Mouse (Mus musculus) retina, embryonic 14.5 days (tissue): ENCODE measurements at regions not wholly inside any gene's neighbourhood (a gene's known extent, or its start where the extent isn't known, plus 50 kb on each side); places are given as distances from the start of the nearest gene placed in this dataset.

ENCODE experiments used
- DNase-seq: peaks from one replicate; pipeline ENCODE4 v3.0.0-alpha.2; 2015; ENCODE audit warnings: low spot score

DNA sequence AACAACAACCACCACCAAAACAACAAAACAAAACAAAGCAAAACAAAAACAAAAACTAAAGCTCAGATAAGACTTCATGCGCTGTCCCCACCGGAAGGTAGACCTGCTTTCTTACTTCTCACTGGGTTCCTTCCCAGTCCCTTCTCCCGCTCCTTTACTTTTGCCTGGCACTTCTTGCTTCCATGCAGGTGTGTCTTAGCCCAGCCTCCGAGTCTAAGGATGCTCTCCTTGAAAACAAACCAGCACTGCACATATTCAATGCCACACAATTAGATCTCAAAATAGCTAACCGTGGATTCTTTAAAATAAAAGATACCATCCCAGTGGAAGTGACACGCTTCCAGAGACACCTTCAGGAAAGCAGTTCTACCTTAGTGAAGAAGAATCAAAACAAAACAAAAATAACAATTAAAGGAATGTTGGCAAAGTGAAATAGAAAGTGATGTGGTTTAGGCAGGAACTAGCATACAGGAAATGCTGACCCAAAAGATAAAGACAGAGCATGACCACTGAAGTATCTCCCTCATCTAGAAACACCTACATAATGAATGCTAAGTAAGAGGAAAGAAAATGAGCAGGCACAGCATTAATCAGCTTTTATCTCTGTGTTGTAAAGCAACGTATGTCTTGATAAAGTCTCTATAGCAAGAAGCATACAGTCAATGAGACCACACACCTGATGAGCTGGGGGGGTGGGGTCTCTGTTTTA is 358.5 kb upstream of the Id2 start:
- no peak for DNase-seq

DNA sequence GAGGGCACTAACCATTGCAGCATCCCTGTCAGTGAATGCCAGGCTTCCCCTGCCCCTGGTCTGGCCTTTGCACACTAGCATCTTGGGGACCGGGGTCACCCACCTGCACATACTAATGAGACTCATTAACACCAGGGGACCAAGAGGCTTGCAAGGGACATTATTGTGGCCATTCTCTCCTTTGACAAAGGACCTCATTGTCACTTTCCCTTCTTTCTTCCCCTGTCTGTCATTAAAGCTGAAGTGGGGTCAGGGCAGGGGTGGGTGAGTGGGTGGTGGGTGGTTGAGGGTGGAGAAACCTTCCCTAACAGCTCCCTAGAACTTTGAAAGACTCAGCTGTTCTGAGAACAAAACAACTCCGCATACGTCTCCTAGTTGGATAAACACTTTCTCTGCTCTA is 356.4 kb upstream of the Id2 start:
- DNase-seq, result peak; percentile 65

DNA sequence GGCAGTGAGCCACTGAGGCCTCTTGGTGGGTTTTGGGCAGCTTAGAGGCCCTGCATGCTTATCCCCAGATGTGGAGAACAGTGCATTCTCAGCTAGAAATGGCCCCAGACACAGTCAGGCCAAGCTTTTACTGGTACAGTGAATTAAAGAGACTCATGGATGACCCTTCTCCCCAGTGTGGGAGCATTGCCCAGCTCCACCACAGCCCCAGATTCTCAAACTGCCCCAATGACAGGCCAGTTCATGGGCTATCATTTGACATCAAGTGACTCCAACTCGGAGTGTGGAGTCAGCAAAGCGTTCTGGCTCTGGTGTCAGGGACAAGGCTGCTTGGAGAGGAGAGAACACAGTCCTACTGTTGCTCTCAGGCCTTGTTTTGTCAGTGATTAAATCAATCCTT is 354.2 kb upstream of the Id2 start:
- DNase-seq, result no peak

DNA sequence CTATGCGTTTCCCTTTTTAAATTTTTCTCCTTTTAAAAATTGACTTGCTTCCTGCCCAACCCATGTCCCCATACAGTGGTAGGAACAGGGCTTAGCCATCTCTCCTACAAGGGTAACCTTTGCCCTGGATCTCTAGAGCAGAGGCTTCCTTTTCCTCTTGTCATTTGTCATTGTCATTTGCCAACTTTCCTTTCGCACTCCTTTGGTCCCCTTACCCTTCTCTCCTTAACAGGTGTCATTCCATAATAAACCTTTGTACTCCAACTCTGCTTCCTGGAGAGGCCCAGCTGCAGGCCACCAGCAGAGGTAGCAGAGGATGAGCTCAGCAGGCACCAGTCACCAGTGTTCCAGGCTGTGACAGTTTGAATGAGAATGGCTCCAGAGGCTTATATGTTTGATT is 347.4 kb upstream of the Id2 start:
- no peak for DNase-seq

DNA sequence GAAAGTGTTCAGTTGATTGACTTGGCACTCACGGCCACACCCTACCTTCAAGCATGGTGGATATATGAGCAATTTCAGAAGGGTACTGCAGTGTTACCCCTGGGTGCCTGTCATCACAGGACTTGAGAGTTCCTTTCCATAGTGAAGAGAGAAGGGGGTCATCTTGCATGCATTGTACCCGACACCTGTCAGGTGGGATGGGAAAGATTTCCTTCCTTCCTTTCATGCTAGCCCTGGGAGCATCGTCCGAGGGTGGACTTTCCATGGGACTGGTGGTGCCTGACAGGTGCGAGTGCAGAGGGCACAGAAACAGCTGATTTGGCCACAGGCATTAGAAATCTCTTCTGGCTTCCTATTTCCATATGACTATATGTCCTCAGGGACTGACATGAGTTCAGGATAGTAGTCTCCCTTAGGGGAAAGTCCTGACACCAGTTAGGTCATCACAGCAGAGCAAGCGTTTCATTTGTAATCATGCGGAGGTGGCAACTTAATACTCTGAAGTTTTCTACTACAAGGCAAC is 342.1 kb upstream of the Id2 start:
- DNase-seq, result no peak

DNA sequence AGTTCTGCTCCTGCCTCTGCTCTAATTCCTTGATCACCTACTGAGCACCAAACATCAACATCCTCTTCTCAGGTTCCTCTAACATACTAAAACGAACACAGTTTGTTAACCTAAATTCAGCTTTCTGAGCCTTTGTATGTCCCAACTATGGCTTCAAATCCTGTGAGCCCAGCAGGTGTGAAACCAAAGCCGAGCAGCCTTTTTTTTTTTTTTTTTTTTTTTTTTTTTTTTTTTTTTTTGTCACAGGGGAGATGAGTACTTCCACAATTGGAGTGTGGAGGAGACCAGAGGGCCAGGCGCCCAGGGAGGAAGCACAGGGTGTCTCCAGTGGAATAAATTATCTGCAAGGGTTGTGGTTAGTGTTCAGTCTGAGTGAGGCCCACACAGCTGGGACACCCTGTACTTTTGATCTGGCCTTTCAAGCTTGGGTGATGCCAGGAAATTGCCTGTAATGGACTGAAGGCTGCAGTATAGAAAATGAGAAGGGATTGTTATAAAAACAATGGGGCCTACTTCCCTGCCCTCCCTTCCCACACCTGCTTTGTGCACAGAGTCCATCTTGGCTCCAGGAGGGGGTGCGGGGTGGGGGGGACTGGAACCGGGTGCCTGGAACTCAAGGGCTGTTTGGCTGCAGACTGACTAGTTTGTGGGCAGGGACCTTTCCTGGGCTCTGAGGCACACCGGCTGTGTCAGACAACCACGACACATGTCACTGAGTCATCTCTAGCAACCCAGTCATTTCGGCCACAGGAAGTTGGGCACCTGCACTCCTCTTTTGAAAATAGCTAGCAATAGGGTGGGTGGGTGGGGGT is 341.5 kb upstream of the Id2 start:
- no peak for DNase-seq

DNA sequence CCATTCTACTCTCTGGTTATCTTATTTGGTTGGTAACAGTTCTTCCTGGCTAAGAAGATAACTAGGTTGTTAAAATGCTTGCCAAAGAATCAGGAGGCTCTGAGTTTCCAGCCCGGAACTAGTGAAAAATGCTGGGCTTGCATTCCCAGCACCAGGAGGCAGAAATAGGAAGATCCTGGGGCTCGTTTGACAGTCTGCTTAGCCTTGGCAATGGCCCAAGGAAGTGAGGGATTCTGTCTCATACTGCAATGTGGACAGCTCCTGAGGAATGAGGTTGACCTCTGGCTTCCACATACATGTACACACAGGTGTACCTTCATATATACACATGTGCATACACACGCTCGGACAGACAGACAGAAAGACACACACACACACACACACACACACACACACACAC is 340.6 kb upstream of the Id2 start:
- no peak for DNase-seq

DNA sequence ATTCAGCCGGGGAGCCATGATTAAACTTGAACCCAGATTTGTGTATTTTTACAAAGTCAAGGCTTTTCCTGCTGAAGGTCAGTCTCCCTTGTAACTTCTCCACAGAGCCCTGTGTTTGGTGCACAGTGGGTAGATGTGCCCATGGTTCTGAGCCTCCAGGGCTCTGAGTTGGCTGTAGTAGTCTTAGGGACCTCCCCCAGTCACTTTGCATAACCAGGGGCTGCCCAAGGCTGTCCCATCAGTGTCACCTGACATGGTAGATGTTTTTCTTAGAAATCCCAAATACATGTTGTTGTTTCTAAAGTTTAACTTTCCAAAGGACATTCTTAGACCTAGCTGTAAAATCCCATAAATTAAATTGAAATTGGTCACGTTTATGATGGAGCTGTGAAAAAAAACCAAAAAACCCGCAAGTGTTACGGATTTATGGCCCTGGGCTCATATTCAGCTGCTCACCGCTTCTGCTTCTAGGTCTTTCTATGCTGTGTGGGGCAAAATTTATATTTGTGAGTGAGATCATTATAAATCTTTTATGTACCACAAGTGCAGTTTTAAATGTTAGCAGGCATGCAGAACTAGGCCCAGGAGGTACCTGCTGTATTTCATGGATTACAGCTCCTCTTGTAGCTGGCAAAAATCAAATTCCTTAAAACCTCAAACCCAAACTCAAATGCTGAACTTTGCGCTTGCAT is 339.4 kb upstream of the Id2 start:
- no peak for DNase-seq

DNA sequence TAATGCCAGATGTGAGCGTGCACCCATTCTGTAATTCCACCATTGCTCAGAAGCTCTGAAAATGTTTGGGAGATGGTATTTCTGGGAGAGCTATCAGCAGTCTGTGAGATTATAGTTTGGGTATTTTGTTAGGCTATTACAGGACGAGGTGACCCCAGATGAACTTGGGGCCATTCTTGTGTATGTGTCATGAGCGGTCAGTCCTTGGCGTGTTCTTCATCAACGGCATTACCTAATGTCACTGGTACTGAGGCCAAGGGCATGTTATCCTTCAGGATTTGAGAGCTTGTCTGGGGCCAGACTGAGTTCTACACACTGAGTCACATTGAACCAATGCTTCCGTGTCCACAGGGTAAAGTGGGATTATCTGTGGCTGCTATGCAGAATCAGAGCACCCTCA is 335.9 kb upstream of the Id2 start:
- no peak for DNase-seq

DNA sequence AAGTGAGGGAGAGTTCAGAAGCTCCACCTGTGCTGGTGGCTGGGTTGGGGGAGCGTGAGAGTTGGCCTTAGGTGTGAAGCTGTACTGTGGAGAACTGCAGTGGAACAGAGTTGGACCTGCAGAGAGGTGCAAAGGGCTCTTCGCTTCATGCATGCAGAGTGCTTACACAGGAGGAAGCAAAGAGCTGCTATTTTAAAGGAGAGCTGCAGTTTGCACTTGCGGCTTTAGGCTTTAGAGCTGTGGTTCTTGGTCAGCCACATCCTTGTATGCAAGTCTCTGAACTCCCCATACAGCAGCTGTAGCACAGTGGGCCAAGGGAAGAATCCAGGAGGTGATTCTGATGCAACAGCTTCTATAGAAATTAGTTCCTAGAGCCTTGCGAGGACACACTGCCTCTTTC is 334.0 kb upstream of the Id2 start:
- no peak for DNase-seq

DNA sequence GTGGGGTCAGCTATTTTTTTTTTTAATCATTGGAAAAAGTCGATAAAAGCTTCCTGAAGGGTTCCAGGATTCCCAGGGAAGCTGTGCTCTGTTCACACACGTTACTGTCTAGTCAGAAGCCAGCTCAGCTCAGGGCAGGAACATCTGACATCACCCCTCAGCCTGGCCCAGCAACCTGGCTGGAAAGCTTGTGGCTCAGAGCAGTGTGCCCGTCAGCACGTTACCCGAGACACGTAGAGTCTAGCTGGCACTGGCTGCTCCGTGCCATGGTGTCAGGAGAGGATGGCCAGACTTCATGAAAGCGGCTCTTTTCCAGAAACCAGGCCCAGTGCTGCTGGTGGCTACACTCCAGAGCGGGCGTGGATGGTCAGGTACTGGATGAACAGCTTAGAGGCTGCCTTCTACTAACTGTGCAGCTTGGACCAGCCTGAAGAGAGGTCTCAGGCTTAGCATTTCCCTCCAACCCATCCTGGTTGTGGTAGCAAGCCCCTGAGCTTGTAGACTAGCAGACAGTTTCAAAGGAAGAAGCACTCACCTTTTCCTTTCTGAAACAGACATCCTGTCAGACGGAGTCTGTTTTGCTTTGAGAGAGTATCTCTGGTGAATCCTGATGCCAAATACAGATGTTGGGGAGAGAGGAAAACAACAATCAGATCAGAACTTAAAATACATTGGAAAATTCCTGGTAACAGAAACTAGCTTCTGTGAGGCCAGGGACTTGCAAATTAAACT is 331.1 kb upstream of the Id2 start:
- DNase-seq, result no peak

DNA sequence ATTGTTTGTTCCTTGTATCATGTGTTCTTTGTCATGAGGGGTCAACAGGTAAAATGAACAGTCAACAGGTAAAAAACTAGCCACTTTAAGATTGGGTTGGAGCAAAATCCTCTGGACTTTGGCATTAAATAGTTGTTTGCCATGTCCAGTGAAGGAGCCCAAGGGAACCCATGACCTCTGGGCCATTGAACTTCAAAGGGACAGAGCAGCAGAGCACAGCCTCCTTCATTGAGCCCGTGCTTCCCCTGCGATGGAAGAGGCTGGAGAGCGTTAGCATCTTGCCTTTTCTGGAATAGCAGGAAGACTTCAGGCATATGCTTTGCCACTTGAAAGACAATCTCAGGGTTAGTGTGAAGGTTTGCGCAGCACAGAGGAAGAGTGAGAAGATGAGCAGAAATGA is 320.4 kb upstream of the Id2 start:
- DNase-seq, result no peak

DNA sequence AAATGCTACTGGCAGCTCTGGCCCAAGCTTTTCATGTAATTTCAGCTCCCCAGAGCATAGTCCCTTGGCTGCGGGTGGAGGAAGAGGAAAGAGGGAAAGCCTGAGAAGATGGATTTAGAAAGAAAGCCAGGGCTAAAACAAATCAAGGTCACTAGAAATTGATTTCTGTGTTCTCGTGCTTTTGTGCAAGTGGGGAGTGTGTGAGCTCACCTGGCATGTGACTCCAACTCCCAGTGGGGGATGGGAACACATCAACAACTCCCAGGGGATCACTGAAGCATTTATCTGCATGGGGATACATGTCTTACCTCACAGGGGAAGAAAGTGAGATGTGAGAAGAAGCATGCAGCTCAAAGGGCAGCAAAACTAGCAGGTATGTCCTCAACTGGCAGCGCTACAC is 319.6 kb upstream of the Id2 start:
- DNase-seq, result no peak

DNA sequence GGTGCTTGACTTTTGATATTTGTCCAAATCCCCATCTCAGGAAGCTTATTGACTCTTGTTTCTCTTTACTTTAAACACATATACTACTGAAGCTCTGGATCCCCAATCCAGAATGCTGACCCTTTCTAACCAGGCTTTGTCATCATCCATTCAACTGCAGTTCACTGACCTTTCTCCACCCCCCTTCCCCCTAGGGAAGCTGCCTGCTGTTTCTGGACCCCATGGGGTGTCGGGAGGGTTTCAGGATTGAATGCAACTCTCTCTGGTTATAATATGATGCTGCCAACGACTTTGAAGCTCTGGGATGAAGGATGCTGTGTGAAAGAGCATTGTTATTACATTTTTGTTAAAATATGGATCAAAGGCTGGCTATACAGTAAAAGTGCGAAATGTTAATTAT is 318.7 kb upstream of the Id2 start:
- DNase-seq, result no peak

DNA sequence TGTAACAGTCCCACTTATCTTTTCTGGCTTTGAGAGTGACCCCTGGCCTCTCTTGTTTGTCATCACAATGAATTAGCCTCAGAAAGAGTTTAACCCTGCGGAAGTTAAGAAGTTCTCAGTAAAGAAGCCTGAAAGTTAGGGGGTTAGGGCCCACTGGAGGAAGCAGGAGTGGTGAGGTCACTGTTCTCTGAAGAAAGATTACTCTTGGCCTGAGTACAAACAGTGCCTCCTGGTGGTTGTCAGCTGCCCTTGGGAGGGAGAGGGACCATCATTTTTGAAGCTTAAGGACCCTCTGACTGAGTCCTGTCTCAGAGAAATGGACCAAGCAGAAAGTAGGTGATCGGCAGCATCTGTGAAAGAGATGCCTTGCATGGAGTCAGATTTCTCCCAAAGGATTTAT is 318.3 kb upstream of the Id2 start:
- peak; percentile 81 for DNase-seq

DNA sequence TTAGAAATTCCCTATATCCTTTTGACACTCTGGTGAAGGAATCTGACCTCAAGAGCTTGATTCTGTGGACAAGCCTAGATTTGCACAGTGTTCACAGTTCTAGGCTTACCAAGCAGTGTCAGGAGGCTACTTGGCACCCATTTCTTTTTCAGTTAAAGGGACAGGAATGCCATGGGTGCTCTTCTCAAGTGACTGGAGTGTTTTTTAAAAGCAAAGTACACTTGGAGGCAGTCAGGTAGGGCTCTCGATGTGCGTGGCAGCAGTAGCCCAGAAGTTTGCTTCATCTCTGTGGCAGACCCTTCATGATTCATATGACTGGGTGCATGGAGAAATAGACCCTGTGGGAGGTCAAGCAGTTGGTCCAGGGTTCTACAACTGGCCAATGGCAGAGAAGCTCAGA is 310.4 kb upstream of the Id2 start:
- DNase-seq, result no peak

DNA sequence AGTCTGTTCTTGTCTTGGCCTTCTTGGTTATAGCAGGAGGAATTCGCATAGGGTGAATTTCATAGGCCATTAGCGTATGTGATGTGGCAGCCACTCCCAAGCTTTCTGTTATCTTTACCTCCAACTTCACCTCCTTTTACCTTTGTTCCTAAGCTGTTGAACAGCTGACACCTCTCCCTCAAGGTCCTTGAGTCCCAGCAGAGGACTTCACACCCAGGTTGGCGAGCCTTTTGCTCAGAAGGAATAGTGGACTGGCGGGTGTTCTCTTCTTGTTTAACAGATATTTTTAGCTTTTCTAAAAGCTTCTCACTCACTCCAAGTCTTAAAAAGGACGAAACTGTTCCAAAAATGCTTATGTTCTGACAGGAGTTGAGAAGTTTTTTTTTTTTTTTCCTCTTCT is 303.4 kb upstream of the Id2 start:
- DNase-seq, result no peak

DNA sequence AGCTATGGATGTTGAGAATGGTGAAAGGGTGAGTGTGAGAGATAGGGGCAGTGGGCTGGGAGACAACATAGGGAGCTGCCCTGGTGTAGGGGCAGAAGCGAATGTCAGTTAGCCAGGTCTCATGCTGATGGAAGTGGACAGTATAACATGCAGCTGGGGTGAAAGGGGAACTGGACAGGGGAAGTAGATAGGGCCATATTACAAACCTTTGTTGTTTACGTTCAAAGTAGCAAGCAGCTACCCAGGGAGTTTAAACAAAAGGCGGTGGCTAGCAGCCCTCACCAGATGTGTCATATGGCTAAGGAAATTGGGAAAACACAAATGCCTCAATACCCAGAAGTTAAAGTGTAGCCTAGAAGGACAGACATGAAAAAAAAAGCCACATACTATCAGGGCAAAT is 301.8 kb upstream of the Id2 start:
- DNase-seq, result no peak

DNA sequence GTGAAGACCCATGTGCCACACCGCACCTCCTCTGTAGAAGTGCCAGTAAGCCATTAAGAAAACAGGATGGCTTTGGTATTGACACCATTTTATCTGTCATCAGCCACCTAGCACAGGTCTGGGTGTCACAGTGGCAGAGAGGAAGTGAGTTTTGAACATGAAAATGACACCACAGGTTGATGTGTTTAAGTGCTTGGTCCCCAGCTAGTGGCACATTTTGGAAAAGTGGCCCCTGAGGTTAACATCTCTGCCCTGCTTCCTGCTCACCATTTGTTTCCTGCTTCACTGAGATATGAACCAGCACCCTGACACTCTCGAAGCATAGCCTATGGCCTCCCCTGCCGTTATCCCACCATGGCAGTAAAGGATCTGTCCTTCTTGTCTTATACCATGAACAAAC is 297.4 kb upstream of the Id2 start:
- no peak for DNase-seq

DNA sequence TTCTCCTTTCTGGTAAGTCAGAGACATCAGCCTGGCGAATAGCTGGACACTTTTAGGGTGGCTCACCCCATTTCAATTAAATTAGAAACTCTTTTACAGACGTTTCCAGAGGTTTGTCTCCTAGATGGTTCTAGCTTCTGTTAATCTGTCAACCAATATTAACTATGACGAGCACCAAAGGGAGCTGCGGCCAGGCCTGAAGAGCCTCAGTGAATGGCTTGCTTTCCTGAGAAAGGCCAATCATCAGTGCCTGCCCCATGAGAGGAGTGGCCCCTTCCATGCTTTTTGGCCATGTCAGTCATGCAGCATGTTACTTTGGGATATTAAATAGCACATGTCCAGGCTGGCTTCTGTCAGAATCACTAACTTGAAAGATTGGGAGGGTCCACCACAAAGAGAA is 296.6 kb upstream of the Id2 start:
- no peak for DNase-seq

DNA sequence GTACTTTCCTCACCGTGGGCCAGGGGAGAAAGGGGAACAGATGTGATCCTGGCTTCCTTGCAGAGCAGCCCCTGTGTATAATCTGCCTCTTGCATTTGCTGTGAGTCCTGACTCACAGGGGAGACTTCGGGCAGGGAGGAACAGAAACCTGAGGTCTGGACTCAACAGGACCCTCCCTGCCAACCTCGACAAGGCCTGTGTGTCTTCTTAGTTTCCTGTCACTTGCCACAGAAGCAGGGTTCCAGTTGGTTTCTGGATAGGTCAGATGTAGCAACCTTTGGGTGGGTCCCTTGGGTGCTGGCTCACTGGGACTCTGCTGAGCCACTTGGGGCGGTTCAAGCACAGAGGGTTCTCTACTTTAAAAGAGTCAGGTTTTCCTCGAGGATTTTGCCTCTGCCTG is 292.3 kb upstream of the Id2 start:
- no peak for DNase-seq

DNA sequence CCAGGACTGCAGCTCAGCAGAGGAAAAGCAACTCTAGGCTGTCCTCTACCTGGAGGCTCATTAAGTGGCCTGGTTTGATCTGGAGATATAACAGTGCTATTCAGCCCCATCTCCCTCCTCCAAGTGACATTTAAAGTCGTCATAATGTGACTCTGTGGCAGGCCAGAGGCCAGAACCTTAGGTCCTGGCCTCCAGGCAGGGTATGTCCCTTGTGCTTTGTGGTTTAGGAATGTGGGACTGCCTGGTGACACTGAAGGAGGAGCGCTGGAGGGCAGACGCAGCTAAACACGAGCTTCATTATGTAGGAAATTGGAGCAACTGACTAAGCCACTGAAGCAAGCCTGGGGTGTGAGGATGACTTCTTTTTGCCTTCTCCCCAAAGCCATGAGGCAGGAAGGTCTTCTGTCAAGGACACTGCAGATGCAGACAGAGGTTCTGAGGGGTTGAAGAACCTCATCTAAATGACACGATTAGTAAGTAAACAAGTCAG is 290.9 kb upstream of the Id2 start:
- DNase-seq, result no peak
